Mouse (Mus musculus) lung, adult 2 months (tissue): ENCODE results near the gene Arf6.

ENCODE experiments used
- CTCF ChIP-seq: fragments of 200-500 bp; IDR thresholded peaks from 2 replicates; pipeline ENCODE4 v1.5.1; 2011; ENCODE audit warnings: mild to moderate bottlenecking, low read length, control low read depth; ENCODE audit not compliant: insufficient read depth
- POLR2A ChIP-seq: fragments of 200-500 bp; IDR thresholded peaks from 2 replicates; pipeline ENCODE4 v1.6.1; 2011; ENCODE audit warnings: low read depth, mild to moderate bottlenecking, control low read depth, low read length, borderline replicate concordance; ENCODE audit errors: extremely low read depth

DNA sequence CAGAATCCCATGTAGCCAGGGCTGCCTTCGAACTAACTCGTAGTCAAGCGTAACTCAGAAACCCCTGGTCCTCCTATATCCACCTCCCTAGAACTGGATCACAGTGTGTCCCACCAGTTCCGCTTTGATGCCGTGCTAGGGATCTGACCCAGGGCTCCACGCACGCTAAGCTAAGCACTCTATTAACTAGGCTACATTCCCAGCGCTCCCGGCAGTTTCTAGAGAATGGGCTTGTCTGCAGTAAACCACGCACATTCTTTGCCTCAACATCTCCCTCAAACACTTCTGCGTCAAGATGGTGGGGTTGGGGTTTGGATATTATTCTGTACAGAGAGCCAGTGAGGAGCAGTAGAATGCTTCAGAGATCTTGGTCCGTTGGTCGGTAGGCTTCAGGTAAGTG is 46.7 kb downstream of the Arf6 start:
- TF ChIP-seq CTCF, result no peak
- no peak for TF ChIP-seq POLR2A
